Mouse (Mus musculus): ENCODE results near the gene Scrn1. TPM values are rescaled to one million over a fixed set of nuclear protein-coding genes. Genes with fewer than 3 reads are reported as not detected.

The Scrn1 gene
- polyA plus RNA-seq, 1 experiment from 2014 or later, result 2.5 TPM

GRCm38 (mm10) chr6:54563561-54563960, 2.7 kb downstream of the Scrn1 start:
- no peak for ATAC-seq

DNA sequence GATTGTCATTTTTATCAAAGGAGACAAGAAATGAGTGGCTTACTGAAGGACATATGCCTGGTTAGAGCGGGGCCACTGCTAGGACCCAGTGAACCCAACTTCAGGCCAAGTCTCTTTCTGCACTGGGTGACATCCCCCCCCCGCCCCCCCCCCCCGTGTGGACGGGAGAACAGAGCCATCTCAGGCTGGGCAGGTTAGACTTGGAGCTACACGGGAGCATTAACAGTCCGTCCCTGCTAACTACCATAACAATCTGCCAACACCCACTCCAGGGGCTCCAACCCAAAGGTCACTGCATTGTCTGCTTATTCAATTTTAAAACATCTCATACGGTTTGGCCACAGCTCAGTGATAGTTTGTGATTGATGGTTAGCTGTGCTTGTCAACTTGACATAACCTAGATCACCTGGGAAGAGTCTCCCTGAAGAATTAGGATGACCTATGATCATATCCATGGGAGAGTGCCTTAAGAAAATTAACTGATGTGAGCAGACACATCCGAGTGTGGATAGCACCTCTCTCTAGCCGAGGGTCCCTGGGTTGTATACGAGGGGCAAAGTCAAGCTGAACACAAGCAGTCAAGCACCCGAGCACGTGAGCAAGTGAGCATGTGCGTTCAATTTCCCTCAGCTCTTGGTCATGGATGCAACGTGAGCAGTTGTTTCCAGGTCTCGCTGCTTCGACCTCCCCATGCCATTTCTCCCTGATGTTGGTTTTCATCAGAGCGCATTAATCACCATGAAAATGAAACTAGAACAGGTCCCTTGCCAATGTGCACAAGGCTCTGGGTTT, 4.1 kb downstream of the Scrn1 start:
- Histone ChIP-seq H3K36me3 (ENCODE audit: control insufficient read depth, insufficient read depth) (no peaks in the 10 kb centered on the region), H3K27ac (ENCODE audit: low read depth, low read length) (no peak overlapping the region), H3K27me3 (replicated peaks; ENCODE audit: control insufficient read depth, insufficient read depth, low read length) (no peaks in the 10 kb centered on the region; the same call in 1 of the 2 replicates), H3K4me3 (ENCODE audit: low read depth, low read length) (no peak overlapping the region), H3K4me1 (replicated peaks; ENCODE audit: control insufficient read depth, insufficient read depth, low read length) (no peaks in the 10 kb centered on the region), H3K9me3 (ENCODE audit: control insufficient read depth) (no peaks in the 10 kb centered on the region), H3K4me2 (replicated peaks; ENCODE audit: low read depth) (no peak overlapping the region), H3K9ac (ENCODE audit: low read depth, low read length) (no peak overlapping the region)
- no peak for TF ChIP-seq CTCF (IDR thresholded peaks at IDR 0.05; ENCODE audit: low read depth)
- no peak for ATAC-seq
- 75% methylated on average over 17 of the region's 17 CpGs for WGBS

More at GRCm38 (mm10) chr6:54563561-54563960, 2.7 kb downstream of the Scrn1 start:
- H3K9ac ChIP-seq (ENCODE audit: low read depth, low read length), result no peak overlapping the region
- H3K4me3 ChIP-seq (ENCODE audit: low read depth, low read length), result no peak overlapping the region
- H3K27ac ChIP-seq (ENCODE audit: low read depth, low read length), result no peak overlapping the region
- H3K9me3 ChIP-seq (ENCODE audit: control insufficient read depth), result no peaks in the 10 kb centered on the region
- H3K4me1 ChIP-seq (replicated peaks; ENCODE audit: control insufficient read depth, insufficient read depth, low read length), result no peaks in the 10 kb centered on the region
- no peaks in the 10 kb centered on the region; the same call in 1 of the 2 replicates for H3K27me3 ChIP-seq (replicated peaks; ENCODE audit: control insufficient read depth, insufficient read depth, low read length)
- TF ChIP-seq CTCF (IDR thresholded peaks at IDR 0.05; ENCODE audit: low read depth), result no peak
- WGBS, result 95% methylated on average over 4 of the region's 4 CpGs
- no peaks in the 10 kb centered on the region for H3K36me3 ChIP-seq (ENCODE audit: control insufficient read depth, insufficient read depth)
- no peak overlapping the region for H3K4me2 ChIP-seq (replicated peaks; ENCODE audit: low read depth)

DNA sequence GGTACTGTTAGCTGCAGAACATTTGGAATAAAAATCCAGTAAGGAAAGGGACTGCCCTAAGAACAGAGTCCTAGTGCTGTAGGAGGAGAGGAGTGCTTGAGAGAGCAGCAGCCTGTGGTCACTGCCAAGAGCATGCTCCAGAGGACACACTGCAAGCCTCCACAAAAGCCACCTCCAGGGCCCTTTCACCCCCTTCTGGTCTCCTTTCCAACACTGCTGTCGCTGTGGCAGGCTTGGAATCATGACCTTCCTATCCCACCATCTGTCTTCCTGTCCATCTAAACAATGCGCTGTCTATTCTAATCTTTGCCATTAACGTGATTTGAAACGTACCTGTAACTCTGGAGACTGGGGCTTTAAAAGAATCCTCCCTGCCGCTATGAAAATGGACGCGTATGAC, 7.8 kb downstream of the Scrn1 start:
- WGBS, result 65% methylated on average over 7 of the region's 7 CpGs

DNA sequence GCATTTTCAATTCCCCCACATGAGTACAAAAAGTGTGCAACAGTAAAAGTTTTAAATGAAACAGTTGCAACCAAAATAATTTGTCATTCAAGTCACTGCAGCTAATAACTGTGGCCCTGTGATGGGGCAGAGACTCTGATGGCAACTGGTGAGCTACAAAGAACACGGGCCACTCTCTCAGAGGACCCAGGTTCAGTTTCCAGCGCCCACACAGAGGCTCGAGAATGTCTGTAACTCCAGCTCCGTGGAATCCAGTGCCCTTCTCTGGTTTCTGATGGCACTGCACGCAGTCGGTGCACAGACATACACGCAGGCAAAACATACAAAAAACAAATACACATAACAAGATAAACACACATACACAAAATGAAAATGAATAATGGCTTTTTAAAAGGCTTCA, 8.6 kb downstream of the Scrn1 start:
- H3K9me3 ChIP-seq (ENCODE audit: control insufficient read depth), result no peaks in the 10 kb centered on the region
- H3K27ac ChIP-seq (ENCODE audit: low read depth, low read length), result no peak overlapping the region
- no peak for TF ChIP-seq CTCF (IDR thresholded peaks at IDR 0.05; ENCODE audit: low read depth)
- no peaks in the 10 kb centered on the region for H3K4me1 ChIP-seq (replicated peaks; ENCODE audit: control insufficient read depth, insufficient read depth, low read length)
- H3K27me3 ChIP-seq (replicated peaks; ENCODE audit: control insufficient read depth, insufficient read depth, low read length), result no peaks in the 10 kb centered on the region
- no peak overlapping the region for H3K4me3 ChIP-seq (ENCODE audit: low read depth, low read length)
- WGBS, result 91% methylated on average over 7 of the region's 7 CpGs
- H3K36me3 ChIP-seq (ENCODE audit: control insufficient read depth, insufficient read depth), result no peaks in the 10 kb centered on the region
- H3K4me2 ChIP-seq (replicated peaks; ENCODE audit: low read depth), result no peak overlapping the region
- H3K9ac ChIP-seq (ENCODE audit: low read depth, low read length), result no peak overlapping the region
- no peak for ATAC-seq

More for the DNA sequence above, 7.8 kb downstream of the Scrn1 start:
- Histone ChIP-seq H3K36me3 (ENCODE audit: control insufficient read depth, insufficient read depth) (no peaks in the 10 kb centered on the region), H3K27me3 (replicated peaks; ENCODE audit: control insufficient read depth, insufficient read depth, low read length) (no peaks in the 10 kb centered on the region), H3K4me3 (ENCODE audit: low read depth, low read length) (no peak overlapping the region), H3K27ac (ENCODE audit: low read depth, low read length) (no peak overlapping the region), H3K9me3 (ENCODE audit: control insufficient read depth) (no peaks in the 10 kb centered on the region), H3K9ac (ENCODE audit: low read depth, low read length) (no peak overlapping the region), H3K4me1 (replicated peaks; ENCODE audit: control insufficient read depth, insufficient read depth, low read length) (no peaks in the 10 kb centered on the region), H3K4me2 (replicated peaks; ENCODE audit: low read depth) (no peak overlapping the region)
- no peak for ATAC-seq
- no peak for TF ChIP-seq CTCF (IDR thresholded peaks at IDR 0.05; ENCODE audit: low read depth)

- Histone ChIP-seq H3K4me2 (replicated peaks; ENCODE audit: low read depth) (no peak overlapping the region), H3K4me3 (ENCODE audit: low read depth, low read length) (no peak overlapping the region), H3K27ac (ENCODE audit: low read depth, low read length) (no peak overlapping the region), H3K9ac (ENCODE audit: low read depth, low read length) (no peak overlapping the region), H3K9me3 (ENCODE audit: control insufficient read depth) (no peaks in the 10 kb centered on the region), H3K4me1 (replicated peaks; ENCODE audit: control insufficient read depth, insufficient read depth, low read length) (no peaks in the 10 kb centered on the region), H3K27me3 (replicated peaks; ENCODE audit: control insufficient read depth, insufficient read depth, low read length) (no peaks in the 10 kb centered on the region), H3K36me3 (ENCODE audit: control insufficient read depth, insufficient read depth) (no peaks in the 10 kb centered on the region)
- TF ChIP-seq CTCF (IDR thresholded peaks at IDR 0.05; ENCODE audit: low read depth), result no peak
- WGBS, result 52% methylated on average over 1 of the region's 1 CpGs
- ATAC-seq, result no peak
These were observed 10.5 kb downstream of the Scrn1 start for GRCm38 (mm10) chr6:54555816-54556215.

- H3K4me1 ChIP-seq (replicated peaks; ENCODE audit: control insufficient read depth, insufficient read depth, low read length), result no peaks in the 10 kb centered on the region
These were observed 11.8 kb downstream of the Scrn1 start for GRCm38 (mm10) chr6:54554341-54555110.

More at GRCm38 (mm10) chr6:54554341-54555110, 11.8 kb downstream of the Scrn1 start:
- Histone ChIP-seq H3K9me3 (ENCODE audit: control insufficient read depth) (no peaks in the 10 kb centered on the region), H3K27ac (ENCODE audit: low read depth, low read length) (no peak overlapping the region), H3K27me3 (replicated peaks; ENCODE audit: control insufficient read depth, insufficient read depth, low read length) (no peaks in the 10 kb centered on the region), H3K9ac (ENCODE audit: low read depth, low read length) (no peak overlapping the region), H3K36me3 (ENCODE audit: control insufficient read depth, insufficient read depth) (no peaks in the 10 kb centered on the region), H3K4me2 (replicated peaks; ENCODE audit: low read depth) (no peak overlapping the region), H3K4me3 (ENCODE audit: low read depth, low read length) (no peak overlapping the region)
- no peak for ATAC-seq
- no peak for TF ChIP-seq CTCF (IDR thresholded peaks at IDR 0.05; ENCODE audit: low read depth)
- 75% methylated on average over 8 of the region's 8 CpGs for WGBS
